Mouse (Mus musculus) liver, embryonic 14.5 days (tissue): ENCODE results near the gene Tcaim. TPM values are rescaled to one million over a fixed set of nuclear protein-coding genes. Genes with fewer than 3 reads are reported as not detected.

ENCODE experiments used
- ATAC-seq: fragments of 200-750 bp; cut with Nextera tagmentation; 2 replicates; pipeline ENCODE4 v1.8.0; 2017; ENCODE audit warnings: moderate number of reproducible peaks, mild to moderate bottlenecking, moderate library complexity; ENCODE audit not compliant: insufficient read depth
- DNase-seq, 3 experiments: peaks; one replicate each; pipeline ENCODE4 v3.0.0-alpha.2; 2012 to 2013; ENCODE audit warnings: low read depth in 3 of 3, low spot score in 3 of 3
- H3K27ac ChIP-seq: fragments of 300-500 bp; sonication (generic); 2 replicates; pipeline ENCODE4 v1.5.1; 2014; ENCODE audit warnings: moderate library complexity, mild to moderate bottlenecking, control low read depth, inconsistent platforms
- H3K27me3 ChIP-seq: fragments of 300-500 bp; sonication (generic); 2 replicates; pipeline ENCODE4 v1.6.1; 2014; ENCODE audit warnings: mild to moderate bottlenecking, low read length, moderate library complexity; ENCODE audit not compliant: control insufficient read depth, insufficient read depth
- H3K36me3 ChIP-seq: fragments of 300-500 bp; sonication (generic); replicated peaks from 2 replicates; pipeline ENCODE4 v1.6.1; 2014; ENCODE audit warnings: low read depth; ENCODE audit not compliant: control insufficient read depth, insufficient read depth
- H3K4me1 ChIP-seq, 2 experiments: fragments of 200-500 bp in 1 of 2; fragments of 300-500 bp in 1 of 2; sonication (generic) in 1 of 2; replicated peaks; 2 replicates each; pipeline ENCODE4 v1.6.1; 2012 to 2014; ENCODE audit warnings: antibody characterized with exemption in 1 of 2, inconsistent platforms in 1 of 2, low read length in 1 of 2; ENCODE audit not compliant: control insufficient read depth in 2 of 2, insufficient read depth in 2 of 2
- H3K4me2 ChIP-seq: fragments of 300-500 bp; sonication (generic); 2 replicates; pipeline ENCODE4 v1.6.1; 2014; ENCODE audit warnings: low read depth, mild to moderate bottlenecking, control low read depth, moderate library complexity
- H3K4me3 ChIP-seq, 2 experiments: fragments of 200-500 bp in 1 of 2; fragments of 300-500 bp in 1 of 2; sonication (generic) in 1 of 2; 2 replicates each; pipeline ENCODE4 v1.5.1; 2012 to 2014; ENCODE audit warnings: low read depth in 2 of 2, low read length in 2 of 2, mild to moderate bottlenecking in 2 of 2, control low read depth in 1 of 2, inconsistent platforms in 1 of 2, moderate library complexity in 1 of 2; ENCODE audit not compliant: insufficient read depth in 1 of 2
- H3K9ac ChIP-seq: fragments of 300-500 bp; sonication (generic); replicated peaks from 2 replicates; pipeline ENCODE4 v1.6.1; 2014; ENCODE audit warnings: mild to moderate bottlenecking, control low read depth, moderate library complexity
- H3K9me3 ChIP-seq: fragments of 300-500 bp; sonication (generic); 2 replicates; pipeline ENCODE4 v1.6.1; 2016; ENCODE audit warnings: low read length, mixed read lengths; ENCODE audit not compliant: control insufficient read depth
- CTCF ChIP-seq: IDR thresholded peaks from 2 replicates; pipeline ENCODE4 v1.5.1; 2016; ENCODE audit warnings: antibody characterized with exemption, low read depth, control low read depth
- EP300 ChIP-seq: IDR thresholded peaks from 2 replicates; pipeline ENCODE4 v1.6.1; 2016; ENCODE audit warnings: antibody characterized with exemption, low read depth
- WGBS: fragments of 180-500 bp; shearing (Covaris S2); extraction: QIAGEN DNeasy Blood & Tissue Kit; methylation state at CpG from one replicate; pipeline ENCODE4 v1.1.7; 2014; ENCODE audit not compliant: insufficient replicate concordance; 5-methylcytosine and 5-hydroxymethylcytosine counted together
- polyA plus RNA-seq, 2 experiments: library from polyadenylated mRNA; depleted of rRNA in 1 of 2; stranded (reverse) in 1 of 2; unstranded in 1 of 2; fragments of >200 nt; fragmentation: Nextera tagmentation in 1 of 2; extraction: Ambion mirVana in 1 of 2; gene quantifications; 2 replicates each; pipeline versions ENCODE4 v1.2.1 to v1.2.3; 2012 to 2014

The Tcaim gene
- polyA plus RNA-seq, 2 experiments = 1.4 to 2.1 TPM

- Histone ChIP-seq H3K27ac (no peak overlapping the region), H3K4me1 (no peaks in the 10 kb centered on the region), H3K36me3 (no peaks in the 10 kb centered on the region), H3K9ac (no peak overlapping the region), H3K4me2 (no peak overlapping the region), H3K4me3 (no peak overlapping the region), H3K9me3 (no peaks in the 10 kb centered on the region), H3K27me3 (no peaks in the 10 kb centered on the region)
- DNase-seq (no peak), ATAC-seq (no peak)
- TF ChIP-seq EP300 (no peak), CTCF (no peak)
- 44% methylated on average over 4 of the region's 4 CpGs for WGBS
Measured at GRCm38 (mm10) chr9:122815239-122815851, 10.0 kb downstream of the Tcaim start.

GRCm38 (mm10) chr9:122823374-122824017 is 18.2 kb downstream of the Tcaim start:
- 66% methylated on average over 5 of the region's 5 CpGs for WGBS
- no peak for ATAC-seq

GRCm38 (mm10) chr9:122826743-122827142 is 21.4 kb downstream of the Tcaim start:
- Histone ChIP-seq H3K4me2 (no peak overlapping the region), H3K9me3 (no peaks in the 10 kb centered on the region), H3K27ac (no peak overlapping the region), H3K9ac (no peak overlapping the region), H3K36me3 (no peaks in the 10 kb centered on the region), H3K4me3 (no peak overlapping the region), H3K27me3 (no peaks in the 10 kb centered on the region), H3K4me1 (no peaks in the 10 kb centered on the region)
- TF ChIP-seq EP300 (no peak), CTCF (no peak)
- ATAC-seq (0 out of 2 replicates have a peak, but pooled peaks have one; percentile 26), DNase-seq (no peak)
- WGBS = 68% methylated on average over 4 of the region's 4 CpGs

More at GRCm38 (mm10) chr9:122823374-122824017, 18.2 kb downstream of the Tcaim start:
- no peak for TF ChIP-seq EP300
- TF ChIP-seq CTCF = no peak
- no peaks in the 10 kb centered on the region for H3K4me1 ChIP-seq
- no peaks in the 10 kb centered on the region for H3K36me3 ChIP-seq
- no peaks in the 10 kb centered on the region for H3K9me3 ChIP-seq
- no peak overlapping the region for H3K4me3 ChIP-seq
- DNase-seq = no peak
- no peaks in the 10 kb centered on the region for H3K27me3 ChIP-seq
- H3K27ac ChIP-seq = no peak overlapping the region
- H3K9ac ChIP-seq = no peak overlapping the region
- no peak overlapping the region for H3K4me2 ChIP-seq

DNA sequence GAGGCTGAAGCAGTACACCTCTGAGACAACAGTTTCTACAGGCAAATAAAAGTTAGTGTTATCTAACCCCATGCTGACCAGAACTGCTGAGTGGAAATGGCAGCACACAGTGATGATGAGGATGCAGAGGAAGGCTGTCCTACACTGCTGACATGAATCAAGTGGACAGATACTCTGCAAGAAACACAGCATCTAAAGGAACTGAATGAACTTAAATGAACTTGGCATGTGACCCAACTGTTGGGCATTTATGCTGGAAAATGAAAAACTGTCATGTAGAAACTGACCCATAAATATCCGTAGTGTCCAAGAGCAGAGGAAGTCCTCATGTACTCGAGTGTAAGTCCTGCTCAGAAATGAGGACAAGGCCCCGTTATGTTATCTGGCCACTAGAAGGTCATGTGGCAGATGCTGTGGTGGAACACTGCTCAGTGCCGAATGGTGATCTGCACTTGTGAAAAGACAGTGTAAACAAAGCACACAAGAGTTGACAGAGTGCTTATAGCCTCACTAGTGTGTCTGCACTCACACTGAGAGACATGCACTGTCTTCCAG is 24.6 kb downstream of the Tcaim start:
- Histone ChIP-seq H3K4me2 (no peak overlapping the region), H3K27me3 (no peaks in the 10 kb centered on the region), H3K4me1 (no peaks in the 10 kb centered on the region), H3K9me3 (no peaks in the 10 kb centered on the region), H3K9ac (no peak overlapping the region), H3K4me3 (no peak overlapping the region), H3K36me3 (no peaks in the 10 kb centered on the region), H3K27ac (no peak overlapping the region)
- ATAC-seq (no peak), DNase-seq (no peak)
- WGBS = 53% methylated on average over 4 of the region's 4 CpGs
- TF ChIP-seq EP300 (no peak), CTCF (no peak)

- 72% methylated on average over 9 of the region's 9 CpGs for WGBS
- no peaks in the 10 kb centered on the region for H3K9me3 ChIP-seq
Measured at GRCm38 (mm10) chr9:122836126-122836525, 30.8 kb downstream of the Tcaim start.

More at GRCm38 (mm10) chr9:122836126-122836525, 30.8 kb downstream of the Tcaim start:
- H3K9ac ChIP-seq = no peak overlapping the region
- no peaks in the 10 kb centered on the region for H3K4me1 ChIP-seq
- TF ChIP-seq CTCF (no peak), EP300 (no peak)
- H3K4me2 ChIP-seq = no peak overlapping the region
- no peak for ATAC-seq
- no peak for DNase-seq
- no peaks in the 10 kb centered on the region for H3K36me3 ChIP-seq
- no peak overlapping the region for H3K27ac ChIP-seq
- no peak overlapping the region for H3K4me3 ChIP-seq
- no peaks in the 10 kb centered on the region for H3K27me3 ChIP-seq
